Mouse (Mus musculus) megakaryocyte, embryonic 14.5 days (primary cell): ENCODE results near the gene Cilp2.

Experiments used
- FLI1 ChIP-seq: IDR thresholded peaks from 2 replicates; pipeline ENCODE4 v1.6.1; 2012; ENCODE audit warnings: low read length, inconsistent platforms, mixed read lengths
- GATA1 ChIP-seq: IDR thresholded peaks from 3 replicates; pipeline ENCODE4 v1.6.1; 2012; ENCODE audit warnings: mixed read lengths, low read length, inconsistent platforms, borderline replicate concordance

- TF ChIP-seq FLI1 = no peak
- TF ChIP-seq GATA1 = no peak
Observed at GRCm38 (mm10) chr8:69923986-69924385, 36.5 kb upstream of the Cilp2 start.
